Mouse (Mus musculus) embryonic facial prominence, embryonic 12.5 days (tissue): ENCODE measurements around the gene Haus2. TPM values are rescaled to one million over a fixed set of nuclear protein-coding genes. Genes with fewer than 3 reads are reported as not detected.

ENCODE experiments used
- ATAC-seq: fragments of 200-750 bp; cut with Nextera tagmentation; 2 replicates; pipeline ENCODE4 v1.8.0; 2017; ENCODE audit not compliant: insufficient number of reproducible peaks, insufficient read depth, low FRiP score, low TSS enrichment
- H3K27ac ChIP-seq: fragments of 300-500 bp; sonication (generic); 2 replicates; pipeline ENCODE4 v1.5.1; 2016; ENCODE audit warnings: mild to moderate bottlenecking
- H3K27me3 ChIP-seq: fragments of 300-500 bp; sonication (generic); 2 replicates; pipeline ENCODE4 v1.6.1; 2016; ENCODE audit warnings: mild to moderate bottlenecking, moderate library complexity
- H3K36me3 ChIP-seq: fragments of 300-500 bp; sonication (generic); 2 replicates; pipeline ENCODE4 v1.6.1; 2016; ENCODE audit warnings: mild to moderate bottlenecking
- H3K4me1 ChIP-seq: fragments of 300-500 bp; sonication (generic); 2 replicates; pipeline ENCODE4 v1.6.1; 2016
- H3K4me2 ChIP-seq: fragments of 300-500 bp; sonication (generic); replicated peaks from 2 replicates; pipeline ENCODE4 v1.6.1; 2016; ENCODE audit warnings: mild to moderate bottlenecking, moderate library complexity
- H3K4me3 ChIP-seq: fragments of 300-500 bp; sonication (generic); 2 replicates; pipeline ENCODE4 v1.5.1; 2016; ENCODE audit warnings: mild to moderate bottlenecking
- H3K9ac ChIP-seq: fragments of 300-500 bp; sonication (generic); 2 replicates; pipeline ENCODE4 v1.6.1; 2016; ENCODE audit warnings: mild to moderate bottlenecking, moderate library complexity
- H3K9me3 ChIP-seq: fragments of 300-500 bp; sonication (generic); 2 replicates; pipeline ENCODE4 v1.6.1; 2016; ENCODE audit warnings: mild to moderate bottlenecking, moderate library complexity
- WGBS: fragments of 180-500 bp; shearing (Covaris S2); methylation state at CpG from one replicate; pipeline ENCODE4 v1.1.7; 2016; 5-methylcytosine and 5-hydroxymethylcytosine counted together
- polyA plus RNA-seq: library from polyadenylated mRNA; unstranded; fragments of >200 nt; fragmentation: Nextera tagmentation; extraction: Ambion mirVana; gene quantifications from 2 replicates; pipeline ENCODE4 v1.2.1, GENCODE M21; 2016

The Haus2 gene
- polyA plus RNA-seq, 1 experiment from 2014 or later: 28.1 TPM

GRCm38 (mm10) chr2:120628076-120628865 is 19.1 kb downstream of the Haus2 start:
- Histone ChIP-seq H3K27me3 (no peaks in the 10 kb centered on the region), H3K27ac (no peak overlapping the region), H3K36me3 (no peaks in the 10 kb centered on the region), H3K4me2 (peak overlapping the region; percentile 39), H3K4me3 (peak overlapping the region; percentile 53), H3K9me3 (no peaks in the 10 kb centered on the region), H3K4me1 (no peaks in the 10 kb centered on the region), H3K9ac (no peak overlapping the region)
- ATAC-seq: no peak; the same call in 1 of the 2 replicates
- WGBS: 32% methylated on average over 10 of the region's 10 CpGs

DNA sequence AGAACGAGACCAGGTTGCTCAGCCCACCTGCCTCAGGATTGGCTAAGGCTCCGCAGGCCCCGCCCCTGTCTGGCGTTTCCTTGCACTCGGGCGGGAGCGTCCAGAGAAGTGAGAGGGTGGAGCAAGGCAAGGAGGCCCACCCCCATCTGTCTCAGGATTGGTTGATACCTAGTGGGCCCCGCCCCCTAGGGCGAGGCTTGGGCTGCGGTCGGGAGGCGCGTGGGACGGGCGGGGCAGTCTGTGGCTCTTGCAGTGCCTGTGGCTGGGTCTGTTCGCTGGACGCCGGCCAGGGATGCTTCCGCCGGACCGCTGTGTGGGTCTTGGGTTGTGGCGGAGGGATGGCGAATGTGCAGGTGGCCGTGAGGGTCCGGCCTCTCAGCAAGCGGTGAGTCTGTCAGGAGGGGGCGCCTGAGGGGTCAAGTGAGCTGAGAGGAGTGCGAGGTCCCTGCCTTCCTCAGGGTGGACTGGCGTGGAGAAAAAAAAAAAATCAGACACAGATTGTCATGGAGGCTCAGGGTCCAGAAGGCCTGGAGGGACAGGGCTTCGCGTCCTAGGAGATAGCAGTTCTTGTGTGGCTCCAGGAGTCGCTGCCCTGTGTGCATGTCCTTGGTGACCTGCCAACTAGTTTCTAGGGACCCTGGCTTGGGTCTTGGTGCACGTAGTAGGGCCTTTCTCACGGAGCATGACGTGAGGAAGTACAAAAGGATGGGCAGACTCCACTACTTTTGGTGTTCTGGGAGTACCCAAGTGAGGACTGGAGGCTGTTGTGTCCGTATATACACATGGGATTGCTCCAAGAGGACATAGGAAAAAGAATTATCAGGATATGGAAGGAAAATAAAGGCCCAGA is 19.9 kb downstream of the Haus2 start, which contains the start of gene Stard9:
Gene Stard9, plus strand, starts transcription at position 236 of the 850 bp plus-strand sequence.
- Histone ChIP-seq H3K9ac (peak within 1 kb of the TSS; percentile 50), H3K27me3 (no peaks in the 10 kb centered on the region), H3K36me3 (peaks cover 3% of the 10 kb centered on the region; the same call in 1 of the 2 replicates), H3K27ac (0 out of 2 replicates have a peak within 1 kb of the TSS, but pooled peaks have one; percentile 37), H3K4me2 (peak within 1 kb of the TSS; percentile 61), H3K4me3 (peak within 1 kb of the TSS; percentile 53), H3K4me1 (no peaks in the 10 kb centered on the region), H3K9me3 (no peaks in the 10 kb centered on the region)
- WGBS: 2% methylated on average over 36 of the region's 36 CpGs
- ATAC-seq: peak; percentile 100

DNA sequence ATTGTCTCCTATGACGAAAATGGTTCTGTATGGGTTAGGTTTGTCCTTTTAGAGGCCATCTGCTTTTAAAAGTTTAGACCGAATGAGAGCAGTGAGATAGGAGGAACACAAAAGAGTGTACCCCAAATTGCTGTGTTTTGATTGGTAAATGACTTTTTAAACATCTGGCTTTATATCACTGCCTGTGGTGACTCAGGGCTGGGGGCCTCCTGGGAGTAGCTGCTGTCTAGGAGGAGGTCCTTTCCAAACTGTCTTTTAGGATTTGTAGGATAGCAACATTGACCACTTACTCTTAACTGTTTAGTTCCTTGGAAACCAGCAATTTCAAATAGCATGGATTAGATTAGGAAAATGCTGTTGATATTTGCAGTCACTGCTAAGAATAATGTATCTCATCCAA is 21.1 kb downstream of the Haus2 start:
- H3K27me3 ChIP-seq: no peaks in the 10 kb centered on the region
- H3K36me3 ChIP-seq: peaks cover 10% of the 10 kb centered on the region; the same call in 1 of the 2 replicates
- no peak overlapping the region for H3K4me3 ChIP-seq
- no peak overlapping the region for H3K9ac ChIP-seq
- no peak overlapping the region for H3K4me2 ChIP-seq
- no peaks in the 10 kb centered on the region for H3K4me1 ChIP-seq
- H3K9me3 ChIP-seq: no peaks in the 10 kb centered on the region
- no peak for ATAC-seq
- H3K27ac ChIP-seq: no peak overlapping the region
- 77% methylated on average over 2 of the region's 2 CpGs for WGBS

GRCm38 (mm10) chr2:120630655-120631054 is 21.5 kb downstream of the Haus2 start:
- Histone ChIP-seq H3K9me3 (no peaks in the 10 kb centered on the region), H3K36me3 (peaks cover 14% of the 10 kb centered on the region; the same call in 1 of the 2 replicates), H3K27ac (no peak overlapping the region), H3K4me1 (no peaks in the 10 kb centered on the region), H3K9ac (no peak overlapping the region), H3K27me3 (no peaks in the 10 kb centered on the region), H3K4me3 (no peak overlapping the region), H3K4me2 (no peak overlapping the region)
- WGBS: 81% methylated on average over 2 of the region's 2 CpGs
- no peak for ATAC-seq

GRCm38 (mm10) chr2:120631521-120631920 is 22.3 kb downstream of the Haus2 start:
- no peak for ATAC-seq
- Histone ChIP-seq H3K36me3 (peaks cover 14% of the 10 kb centered on the region; the same call in 1 of the 2 replicates), H3K9ac (no peak overlapping the region), H3K4me3 (no peak overlapping the region), H3K9me3 (no peaks in the 10 kb centered on the region), H3K4me2 (no peak overlapping the region), H3K4me1 (no peaks in the 10 kb centered on the region), H3K27ac (no peak overlapping the region), H3K27me3 (no peaks in the 10 kb centered on the region)
- 84% methylated on average over 2 of the region's 2 CpGs for WGBS

DNA sequence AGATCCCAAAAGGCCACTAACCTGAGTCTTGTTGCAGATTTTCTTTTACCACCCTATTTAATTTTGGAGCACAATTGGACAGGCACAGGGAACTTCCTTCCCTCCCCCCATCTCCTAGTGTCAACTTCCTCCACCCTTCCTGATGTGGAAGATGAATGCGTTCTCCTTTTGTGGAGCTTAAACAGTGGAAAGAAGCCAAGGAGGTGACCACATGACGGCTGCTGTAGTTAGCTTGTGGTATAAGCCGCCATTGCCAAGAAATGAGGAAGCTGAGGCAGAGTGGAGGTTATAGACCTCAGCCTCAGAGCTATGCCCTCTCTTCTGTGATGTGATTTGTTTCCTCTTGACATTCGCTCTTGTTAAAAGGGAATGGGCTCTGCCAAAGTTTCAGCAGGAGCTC is 22.8 kb downstream of the Haus2 start:
- WGBS: 85% methylated on average over 4 of the region's 4 CpGs
- no peak overlapping the region for H3K4me2 ChIP-seq
- H3K27ac ChIP-seq: no peak overlapping the region
- no peaks in the 10 kb centered on the region for H3K9me3 ChIP-seq
- no peak overlapping the region for H3K4me3 ChIP-seq
- peaks cover 14% of the 10 kb centered on the region; the same call in 1 of the 2 replicates for H3K36me3 ChIP-seq
- no peaks in the 10 kb centered on the region for H3K4me1 ChIP-seq
- no peak overlapping the region for H3K9ac ChIP-seq
- ATAC-seq: no peak
- no peaks in the 10 kb centered on the region for H3K27me3 ChIP-seq

DNA sequence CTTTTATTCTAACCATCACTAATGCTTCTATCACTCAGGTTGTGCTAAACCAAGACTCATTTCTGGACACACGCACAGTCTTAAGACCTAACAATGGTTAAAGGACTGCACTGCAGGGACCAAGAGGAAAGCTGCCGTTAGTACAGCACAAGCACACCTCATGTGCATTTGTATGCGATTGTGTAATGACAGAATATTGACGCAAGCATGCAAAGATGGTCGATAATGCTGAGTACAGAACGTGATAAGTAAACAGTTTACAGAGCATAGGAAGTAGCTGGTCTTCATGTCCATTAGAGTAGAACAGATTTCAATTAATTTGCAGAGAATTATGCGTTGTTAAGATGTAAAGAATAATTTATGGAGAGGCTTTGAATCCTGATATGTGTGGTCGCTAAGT is 31.7 kb downstream of the Haus2 start:
- Histone ChIP-seq H3K27ac (no peak overlapping the region), H3K9me3 (no peaks in the 10 kb centered on the region), H3K4me3 (no peak overlapping the region), H3K9ac (no peak overlapping the region), H3K4me2 (no peak overlapping the region), H3K27me3 (no peaks in the 10 kb centered on the region), H3K4me1 (no peaks in the 10 kb centered on the region), H3K36me3 (no peaks in the 10 kb centered on the region)
- 92% methylated on average over 8 of the region's 8 CpGs for WGBS
- no peak for ATAC-seq

DNA sequence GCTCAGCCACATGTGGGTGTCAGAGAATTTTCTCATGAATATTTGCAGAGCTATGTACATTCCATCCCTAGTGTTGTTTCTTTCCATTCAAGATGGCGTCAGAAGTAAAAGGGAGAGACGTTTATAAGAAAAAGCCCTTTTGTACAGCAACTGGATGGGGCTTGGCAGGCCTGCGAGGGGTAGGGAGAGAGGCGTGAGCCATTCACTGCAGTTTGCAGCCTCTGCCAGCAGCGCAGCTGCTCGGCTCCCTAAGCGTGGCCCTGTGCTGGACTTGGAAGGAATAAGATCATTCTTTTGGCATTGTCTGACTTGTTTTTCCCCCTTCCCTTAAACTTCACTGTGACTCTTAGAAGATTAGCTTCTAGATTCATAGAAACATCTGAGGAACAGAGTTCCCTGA is 34.7 kb downstream of the Haus2 start:
- Histone ChIP-seq H3K27me3 (no peaks in the 10 kb centered on the region), H3K27ac (no peak overlapping the region), H3K4me2 (no peak overlapping the region), H3K9me3 (no peaks in the 10 kb centered on the region), H3K9ac (no peak overlapping the region), H3K36me3 (no peaks in the 10 kb centered on the region), H3K4me1 (no peaks in the 10 kb centered on the region), H3K4me3 (no peak overlapping the region)
- ATAC-seq: no peak
- 74% methylated on average over 7 of the region's 7 CpGs for WGBS

- Histone ChIP-seq H3K4me1 (no peaks in the 10 kb centered on the region), H3K36me3 (no peaks in the 10 kb centered on the region), H3K27ac (no peak overlapping the region), H3K9me3 (no peaks in the 10 kb centered on the region), H3K4me2 (no peak overlapping the region), H3K27me3 (no peaks in the 10 kb centered on the region), H3K9ac (no peak overlapping the region), H3K4me3 (no peak overlapping the region)
- ATAC-seq: no peak
- WGBS: 48% methylated on average over 4 of the region's 4 CpGs
These were observed 37.6 kb downstream of the Haus2 start for GRCm38 (mm10) chr2:120646777-120647176.

- Histone ChIP-seq H3K4me3 (no peak overlapping the region), H3K27me3 (no peaks in the 10 kb centered on the region), H3K4me2 (no peak overlapping the region), H3K27ac (no peak overlapping the region), H3K9me3 (no peaks in the 10 kb centered on the region), H3K9ac (no peak overlapping the region), H3K4me1 (no peaks in the 10 kb centered on the region), H3K36me3 (no peaks in the 10 kb centered on the region)
- WGBS: 77% methylated on average over 7 of the region's 7 CpGs
- ATAC-seq: no peak
These were observed 43.2 kb downstream of the Haus2 start for GRCm38 (mm10) chr2:120652256-120652924.

GRCm38 (mm10) chr2:120652925-120653284 is 43.7 kb downstream of the Haus2 start:
- Histone ChIP-seq H3K36me3 (no peaks in the 10 kb centered on the region), H3K4me2 (no peak overlapping the region), H3K4me3 (no peak overlapping the region), H3K4me1 (no peaks in the 10 kb centered on the region), H3K27me3 (no peaks in the 10 kb centered on the region), H3K9me3 (no peaks in the 10 kb centered on the region), H3K27ac (no peak overlapping the region), H3K9ac (no peak overlapping the region)
- WGBS: 84% methylated on average over 7 of the region's 7 CpGs
- ATAC-seq: no peak
